Mouse (Mus musculus): ENCODE measurements around the gene Gm42742.

The Gm42742 gene

DNA sequence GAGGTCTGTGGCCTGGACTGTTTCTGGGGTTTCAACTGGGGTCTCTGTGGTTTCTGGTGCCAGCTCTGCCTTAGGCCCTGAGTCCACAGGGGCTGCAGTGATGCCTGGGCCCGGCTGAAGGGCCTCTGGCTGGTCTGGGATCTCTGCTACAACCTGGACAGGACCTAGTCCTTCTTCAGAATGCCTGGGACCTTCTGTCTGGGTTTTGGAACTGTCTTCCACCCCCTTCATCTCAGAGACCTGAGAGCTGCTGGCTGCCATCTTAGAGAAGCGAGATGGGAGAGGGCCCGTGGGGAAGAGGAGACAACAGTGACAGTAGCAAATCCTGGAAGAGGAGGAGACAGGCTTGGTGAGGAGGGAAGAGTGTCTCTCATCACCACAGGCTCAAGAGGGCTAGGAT lies 866 bp downstream of the Gm42742 start:
- DNase-seq (ENCODE audit: low read depth, low spot score): no peak

DNA sequence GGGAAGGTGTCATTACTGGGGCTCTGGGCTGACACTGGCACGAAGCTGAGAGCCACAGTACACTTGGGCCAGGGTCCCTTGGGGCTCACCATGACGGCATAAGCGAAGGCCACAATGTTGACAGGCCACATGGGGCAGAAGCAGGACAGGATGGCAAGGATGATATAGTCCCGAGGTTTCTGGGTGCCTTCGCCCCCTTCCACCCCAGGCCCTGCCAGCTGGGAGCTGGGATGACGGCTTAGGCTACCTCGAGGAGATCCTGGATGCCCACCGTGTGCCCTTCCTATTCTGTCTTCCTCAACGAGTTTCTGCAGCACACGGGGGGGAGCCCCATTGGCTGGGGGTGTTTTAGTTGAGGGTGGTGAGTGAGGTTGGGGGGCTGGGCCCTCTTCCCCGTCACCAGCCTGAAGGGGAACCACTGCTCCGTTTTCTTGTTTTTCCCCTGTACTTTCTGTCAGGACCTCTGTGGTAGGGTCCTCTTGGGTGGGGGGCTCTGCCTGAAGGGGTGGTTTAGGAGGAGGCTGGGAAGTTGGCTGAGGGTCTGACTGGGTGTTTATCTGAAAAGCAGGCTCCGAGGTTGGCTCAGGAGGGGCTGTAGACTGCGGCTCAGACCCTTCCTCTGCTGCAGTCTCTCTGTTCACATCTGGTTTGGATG lies 1.5 kb downstream of the Gm42742 start:
- no peak for DNase-seq (ENCODE audit: low read depth, low spot score)

DNA sequence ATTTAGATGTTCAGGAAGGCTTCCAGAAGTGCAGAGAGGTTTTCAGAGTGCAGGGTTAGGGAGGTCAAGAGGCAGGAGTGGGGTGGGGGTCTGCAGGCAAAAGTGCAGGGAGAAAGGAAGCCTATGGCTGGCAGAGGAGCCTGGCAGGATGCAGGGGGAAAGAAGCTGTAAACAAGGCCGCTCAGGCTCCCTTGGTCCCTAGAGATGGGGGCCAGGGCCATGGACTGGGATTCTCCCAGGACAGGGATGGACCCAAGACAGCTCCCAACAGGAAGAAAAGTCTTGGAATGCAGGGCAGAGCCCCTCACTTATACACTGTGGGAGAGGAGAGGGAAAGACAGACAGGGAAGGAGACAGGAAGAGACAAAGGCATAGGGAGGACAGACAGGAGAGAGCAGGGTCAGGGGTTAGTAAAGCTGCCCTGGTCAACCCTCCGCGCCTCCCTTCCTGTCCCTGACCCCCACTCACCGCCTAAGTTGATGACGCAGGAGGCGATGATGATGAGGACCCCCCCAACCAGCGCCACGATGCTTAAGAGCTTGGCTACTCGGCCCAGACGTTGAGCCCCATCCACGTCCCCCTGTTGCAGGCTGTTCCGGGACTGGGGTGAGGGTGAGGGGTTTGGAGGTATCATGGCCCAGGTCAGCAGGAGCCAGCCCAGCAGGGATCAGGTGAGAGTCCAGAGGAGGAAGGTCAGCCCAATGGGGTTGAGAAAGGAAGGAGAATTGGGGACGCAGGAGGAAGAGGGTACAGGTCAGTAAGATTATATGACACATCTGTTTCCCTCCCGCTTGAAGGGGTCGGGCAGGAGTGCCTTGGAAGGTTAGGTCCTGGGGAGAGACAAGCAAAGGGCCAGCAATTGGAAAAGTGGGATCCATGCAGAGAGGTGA lies 2.2 kb downstream of the Gm42742 start:
- no peak for DNase-seq (ENCODE audit: low read depth, low spot score)

DNA sequence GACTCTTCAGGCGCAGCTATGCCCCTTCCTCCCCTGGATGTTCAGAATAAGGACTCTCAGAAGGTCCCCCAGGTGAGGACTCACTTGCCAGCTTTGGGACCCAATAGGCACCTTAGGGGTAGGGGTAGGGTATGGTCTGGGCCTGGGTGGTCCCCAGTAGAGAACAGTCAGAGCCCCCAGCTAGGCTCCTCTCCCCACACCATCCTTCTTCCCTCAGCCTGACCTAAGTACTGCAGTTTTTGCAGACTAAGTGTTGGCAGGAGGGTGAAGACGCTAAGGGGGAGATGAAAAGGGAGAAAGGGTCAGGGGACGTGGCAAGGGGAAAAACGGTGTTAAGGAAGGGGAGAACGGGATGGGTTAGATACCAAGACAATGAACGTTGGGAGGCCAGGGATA lies 2.9 kb downstream of the Gm42742 start:
- no peak for DNase-seq (ENCODE audit: low read depth, low spot score)

DNA sequence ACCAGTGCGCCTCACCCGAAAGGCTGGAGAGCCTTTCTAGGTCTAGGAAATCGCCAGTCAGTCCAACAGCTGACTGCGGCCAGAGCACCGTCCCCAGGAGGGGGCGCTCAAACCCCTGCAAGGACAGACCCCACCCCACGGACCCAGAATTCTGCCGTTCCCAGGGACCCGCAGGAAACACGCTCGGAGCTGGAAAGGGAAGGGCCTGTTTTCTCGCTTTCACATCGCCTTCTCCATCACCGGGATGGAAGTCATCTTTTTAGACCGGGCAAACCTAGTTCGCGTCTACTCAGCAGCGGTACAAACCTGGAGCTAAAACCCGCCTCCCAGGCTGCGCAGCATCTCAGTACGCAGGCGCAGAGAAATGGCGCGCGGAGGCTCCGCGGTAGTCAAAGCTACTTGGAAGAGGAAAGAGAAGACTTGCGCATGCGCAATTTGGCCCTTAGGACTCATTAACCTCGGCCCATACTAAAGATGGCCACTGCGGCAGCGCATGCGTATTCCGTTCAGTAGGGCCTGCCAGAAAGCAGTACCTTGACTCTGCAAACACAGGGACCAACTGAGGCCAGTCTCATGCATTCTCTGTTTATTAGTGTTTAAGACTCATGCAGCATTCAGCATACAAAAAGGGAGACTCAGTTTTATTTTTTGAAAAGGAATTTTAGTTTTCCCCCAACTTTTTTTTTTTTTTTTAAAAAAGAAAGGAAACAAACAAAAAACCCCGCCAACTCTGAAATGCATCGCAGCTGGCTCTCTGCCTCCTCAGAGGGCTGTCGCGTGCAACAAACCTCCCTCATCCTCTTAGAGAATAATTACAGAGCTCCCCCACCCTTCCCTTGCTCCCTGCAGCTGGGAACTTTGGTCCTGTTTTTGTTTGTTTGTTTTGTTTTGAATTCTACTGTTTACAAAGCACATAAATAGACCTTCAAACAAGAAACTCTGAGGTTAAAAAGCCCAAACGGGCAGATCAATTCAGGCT lies 3.6 kb downstream of the Gm42742 start, which contains the start of gene Pagr1a:
Gene Pagr1a (minus strand): TSS at position 382 of the 979 bp plus-strand sequence.
- DNase-seq (ENCODE audit: low read depth, low spot score): peak; percentile 98

- DNase-seq (ENCODE audit: low read depth, low spot score): no peak
These were observed 4.4 kb downstream of the Gm42742 start for GRCm38 (mm10) chr7:127016486-127016938.

DNA sequence TGATC lies 4.6 kb downstream of the Gm42742 start, which contains the start of gene Pagr1b:
Gene Pagr1b (minus strand): TSS at position 4 of the 5 bp plus-strand sequence.
- DNase-seq (ENCODE audit: low read depth, low spot score): no peak

GRCm38 (mm10) chr7:127016081-127016480 lies 4.8 kb downstream of the Gm42742 start:
- no peak for DNase-seq (ENCODE audit: low read depth, low spot score)

DNA sequence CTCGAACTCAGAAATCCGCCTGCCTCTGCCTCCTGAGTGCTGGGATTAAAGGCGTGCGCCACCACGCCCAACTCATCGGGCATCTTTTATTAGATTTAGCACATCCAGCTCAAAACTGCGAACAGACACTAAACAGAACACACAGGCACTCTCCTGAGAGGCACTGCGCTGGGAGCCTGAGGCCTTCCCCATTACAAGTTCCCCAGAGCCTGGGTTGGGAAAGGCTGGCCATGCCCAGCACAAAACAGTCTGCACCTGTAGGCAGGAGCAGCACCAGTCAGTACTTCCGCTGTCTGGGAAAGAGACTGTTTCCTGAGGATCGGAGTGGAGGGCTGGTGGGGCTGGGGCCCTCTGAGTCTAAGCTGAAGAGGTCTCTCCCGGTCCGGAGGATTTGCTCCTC lies 5.9 kb downstream of the Gm42742 start:
- no peak for DNase-seq (ENCODE audit: low read depth, low spot score)

- no peak for DNase-seq (ENCODE audit: low read depth, low spot score)
These were observed 6.6 kb downstream of the Gm42742 start, which contains the start of gene Mvp for GRCm38 (mm10) chr7:127014320-127014719. Gene Mvp, minus strand, starts transcription at chr7:127014621.

DNA sequence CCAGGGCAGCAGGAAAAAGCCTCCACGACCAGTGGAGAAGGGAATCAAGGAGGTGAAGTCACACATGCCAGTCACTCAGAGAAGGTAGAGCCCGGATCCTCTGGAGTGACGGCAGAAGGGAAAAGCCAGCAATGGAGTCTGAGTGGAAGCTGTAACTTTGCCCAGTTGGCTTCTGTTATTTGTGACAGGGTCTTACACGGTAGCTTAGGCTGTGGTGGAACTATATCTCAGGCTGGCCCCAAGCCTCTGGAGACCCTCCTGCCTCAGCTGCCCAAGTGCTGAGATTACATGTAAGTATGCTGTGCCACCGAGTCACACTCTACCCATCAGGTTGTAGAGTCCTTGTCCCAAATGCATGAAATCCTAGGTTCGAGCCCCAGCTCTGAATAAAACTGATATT lies 7.5 kb downstream of the Gm42742 start:
- DNase-seq (ENCODE audit: low read depth, low spot score): no peak

DNA sequence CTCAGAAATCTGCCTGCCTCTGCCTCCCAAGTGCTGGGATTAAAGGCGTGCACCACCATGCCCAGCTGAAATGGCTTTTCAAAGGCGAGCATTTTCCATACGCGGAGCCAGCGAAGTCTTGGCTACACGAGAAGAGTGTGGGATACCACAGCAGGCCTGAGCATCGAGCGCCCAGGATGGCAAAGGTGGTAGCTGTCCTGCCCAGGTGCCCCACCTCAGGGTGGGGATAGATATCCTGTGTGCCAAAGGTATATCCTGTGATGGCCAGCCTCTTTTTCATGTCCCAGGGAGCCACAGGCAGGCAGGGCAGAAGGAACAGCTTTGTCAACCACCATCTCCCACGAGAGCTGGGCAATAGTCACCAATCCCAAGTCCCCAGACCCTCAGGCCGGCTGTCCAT lies 8.1 kb downstream of the Gm42742 start:
- DNase-seq (ENCODE audit: low read depth, low spot score): no peak

- no peak for DNase-seq (ENCODE audit: low read depth, low spot score)
These were observed 8.5 kb downstream of the Gm42742 start for GRCm38 (mm10) chr7:127012374-127012773.

- no peak for DNase-seq (ENCODE audit: low read depth, low spot score)
These were observed 9.2 kb downstream of the Gm42742 start for GRCm38 (mm10) chr7:127011717-127012116.

DNA sequence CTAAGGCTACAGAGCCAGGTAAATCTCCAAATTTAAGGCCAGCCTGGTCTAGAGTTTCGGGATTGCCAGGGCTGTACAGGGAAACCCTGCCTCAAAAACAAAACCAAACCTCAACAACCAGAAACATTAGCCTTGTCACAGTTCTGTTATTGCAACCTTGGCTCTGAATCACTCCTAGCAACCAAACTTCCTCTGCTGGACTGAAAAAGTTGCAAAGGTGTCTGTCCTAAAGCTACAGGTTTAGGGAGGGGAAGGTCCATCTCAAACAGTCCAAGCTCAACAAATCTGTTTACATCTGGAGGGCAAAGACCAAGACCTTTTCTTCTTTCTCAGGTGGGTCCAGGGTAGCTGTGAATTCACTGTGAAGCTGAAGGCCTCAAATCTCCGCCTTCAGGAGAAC lies 9.8 kb downstream of the Gm42742 start:
- no peak for DNase-seq (ENCODE audit: low read depth, low spot score)

GRCm38 (mm10) chr7:127009307-127010085 lies 11.4 kb downstream of the Gm42742 start:
- no peak for DNase-seq (ENCODE audit: low read depth, low spot score)

GRCm38 (mm10) chr7:127008239-127009019 lies 12.5 kb downstream of the Gm42742 start:
- no peak for DNase-seq (ENCODE audit: low read depth, low spot score)

GRCm38 (mm10) chr7:127007313-127008024 lies 13.4 kb downstream of the Gm42742 start:
- no peak for DNase-seq (ENCODE audit: low read depth, low spot score)

DNA sequence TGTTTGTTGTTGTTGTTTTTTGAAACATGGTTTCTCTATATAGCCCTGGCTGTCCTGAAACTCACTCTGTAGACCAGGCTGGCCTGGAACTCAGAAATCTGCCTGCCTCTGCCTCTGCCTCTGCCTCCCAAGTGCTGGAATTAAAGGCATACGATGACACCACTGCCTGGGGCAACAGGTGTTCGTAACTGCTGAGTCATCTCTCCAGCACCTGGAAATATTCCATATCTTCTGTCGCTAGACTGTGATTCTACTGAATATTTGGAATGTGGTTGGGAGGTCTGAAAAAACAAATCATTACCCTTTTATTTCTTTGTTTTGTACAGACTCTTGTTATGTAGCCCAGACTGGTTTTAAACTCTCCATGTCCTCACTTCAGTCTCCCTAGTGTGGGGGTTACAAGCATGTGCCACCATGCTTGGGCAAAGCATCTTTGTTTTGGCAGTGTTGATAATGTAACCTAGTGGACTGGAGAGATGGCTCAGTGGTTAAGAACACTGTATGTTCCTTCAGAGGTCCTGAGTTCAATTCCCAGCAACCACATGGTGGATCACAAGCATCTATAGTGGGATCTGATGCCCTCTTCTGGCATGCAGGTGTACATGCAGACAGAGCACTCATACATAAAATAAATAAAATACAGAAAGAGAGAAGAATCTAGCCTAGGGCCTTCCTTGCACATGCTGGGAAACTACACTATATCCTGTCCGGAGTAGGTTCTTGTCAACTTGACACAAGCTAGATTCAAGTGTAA lies 16.6 kb downstream of the Gm42742 start:
- no peak for DNase-seq (ENCODE audit: low read depth, low spot score)

Measured in brain, embryonic 18.5 days (tissue).